Mouse (Mus musculus) erythroblast, adult 5-6 weeks (primary cell): ENCODE data around the gene Rps6kc1. TPM values are rescaled to one million over a fixed set of nuclear protein-coding genes. Genes with fewer than 3 reads are reported as not detected.

Experiments used
- ATAC-seq: replicated peaks from 2 replicates; pipeline ENCODE4 v1.8.0; 2016; ENCODE audit warnings: moderate number of reproducible peaks, mild to moderate bottlenecking, moderate TSS enrichment, inconsistent platforms; ENCODE audit not compliant: poor library complexity, low FRiP score, severe bottlenecking
- total RNA-seq, 2 experiments: library from RNA; stranded (forward) in 1 of 2; stranded (reverse) in 1 of 2; fragments of 150-400 nt in 1 of 2; fragments of 200-764, 138-1000 nt in 1 of 2; gene quantifications; 2 replicates each; pipeline versions ENCODE4 v1.2.3 to v1.2.4; 2015 to 2017; ENCODE audit warnings: low replicate concordance in 2 of 2

Gene Rps6kc1
- total RNA-seq, 2 experiments from 2014 or later, result 0.19 to 4.6 TPM

DNA sequence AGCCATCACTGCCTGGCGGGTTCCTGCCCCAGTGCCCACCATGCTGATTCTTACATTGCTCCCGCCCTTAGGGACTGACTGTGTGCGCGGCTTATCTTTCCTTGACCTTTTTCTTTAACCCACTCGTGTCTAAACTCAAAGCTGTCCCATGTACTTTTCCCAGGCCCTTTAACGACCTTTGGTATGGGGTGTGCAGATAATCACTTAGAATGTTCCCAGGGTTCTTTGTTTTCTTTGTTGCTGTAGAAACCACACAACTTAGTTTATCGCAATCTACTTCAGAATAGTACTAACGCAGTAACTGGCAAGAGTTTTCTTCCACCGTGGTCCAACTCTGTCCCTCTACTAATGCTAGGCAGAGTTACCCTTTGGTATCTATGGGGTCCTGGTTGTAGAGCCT, 135.3 kb downstream of the Rps6kc1 start:
- no peak for ATAC-seq

DNA sequence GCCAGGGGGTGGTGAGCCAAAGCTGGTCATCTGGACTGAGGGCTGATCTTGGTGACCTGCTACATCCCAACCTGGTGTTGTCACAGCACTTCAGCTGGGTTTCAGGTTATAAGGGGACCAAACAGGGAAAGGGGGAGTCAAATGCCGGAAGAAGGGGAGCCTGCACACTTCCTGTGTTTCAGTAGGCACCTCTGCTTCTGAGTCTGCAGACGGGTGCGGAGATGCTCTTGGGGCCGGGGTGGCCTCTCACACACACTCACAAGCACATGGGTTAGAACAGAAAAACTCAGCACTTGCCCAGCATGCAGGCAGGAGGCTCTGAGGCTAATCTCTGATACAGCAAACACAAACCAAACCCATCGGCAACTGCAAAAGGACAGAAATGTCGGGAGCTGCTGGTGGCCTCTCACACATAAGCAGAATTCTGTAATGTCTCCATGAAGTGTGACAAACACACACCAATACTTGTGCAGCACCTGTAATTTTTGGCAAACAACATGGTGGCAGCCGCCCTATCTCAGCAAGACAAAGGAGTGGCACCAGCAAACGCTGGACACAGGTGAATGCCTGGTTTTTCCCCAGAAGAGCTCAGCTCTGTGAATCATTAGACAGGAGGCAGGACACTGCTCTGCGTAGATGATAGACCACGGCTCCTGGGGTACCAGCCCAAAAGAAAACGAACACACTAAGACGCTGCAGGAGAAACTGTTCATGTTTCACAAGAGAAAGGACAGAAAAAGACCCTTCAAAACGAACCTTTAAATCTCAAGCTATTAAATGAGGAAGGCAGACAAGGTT, 139.3 kb downstream of the Rps6kc1 start:
- ATAC-seq, result no peak

DNA sequence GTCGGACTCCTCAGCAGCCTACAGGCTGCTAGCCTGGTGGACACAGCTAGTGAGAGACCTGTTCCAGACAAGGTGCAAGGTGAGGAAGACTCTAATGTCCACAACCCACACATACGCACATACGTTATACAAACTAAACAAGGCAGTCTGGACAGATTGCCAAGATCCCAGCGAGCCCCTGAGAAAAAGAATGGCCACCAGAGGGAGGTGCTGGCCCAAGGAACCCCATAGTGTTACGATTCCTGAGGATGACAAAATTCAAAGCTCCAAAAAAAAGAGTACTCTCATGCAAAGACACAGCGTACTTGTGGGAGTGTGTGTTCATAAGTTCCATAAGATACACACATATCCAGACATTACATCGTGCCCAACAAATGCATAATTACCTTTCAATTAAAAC, 141.8 kb downstream of the Rps6kc1 start:
- no peak for ATAC-seq

DNA sequence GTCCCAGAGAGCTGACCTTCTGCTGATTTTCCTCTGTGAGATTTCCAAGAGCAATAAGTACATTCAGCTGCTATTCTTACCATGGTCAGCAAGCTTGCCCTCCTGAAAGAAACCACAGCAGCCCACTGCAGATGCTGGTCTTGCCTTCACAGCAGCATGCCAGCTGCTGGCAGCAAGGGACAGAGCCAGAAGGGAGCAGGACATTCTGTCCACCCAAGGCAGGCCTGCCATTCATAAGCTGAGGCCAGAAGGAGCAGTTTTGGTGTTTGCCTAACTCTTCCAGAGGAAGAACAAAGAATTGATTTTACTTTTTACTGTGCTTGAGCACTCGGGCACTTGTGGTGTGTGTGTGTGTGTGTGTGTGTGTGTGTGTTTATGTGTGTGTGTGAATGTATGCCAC, 143.3 kb downstream of the Rps6kc1 start:
- no peak for ATAC-seq

DNA sequence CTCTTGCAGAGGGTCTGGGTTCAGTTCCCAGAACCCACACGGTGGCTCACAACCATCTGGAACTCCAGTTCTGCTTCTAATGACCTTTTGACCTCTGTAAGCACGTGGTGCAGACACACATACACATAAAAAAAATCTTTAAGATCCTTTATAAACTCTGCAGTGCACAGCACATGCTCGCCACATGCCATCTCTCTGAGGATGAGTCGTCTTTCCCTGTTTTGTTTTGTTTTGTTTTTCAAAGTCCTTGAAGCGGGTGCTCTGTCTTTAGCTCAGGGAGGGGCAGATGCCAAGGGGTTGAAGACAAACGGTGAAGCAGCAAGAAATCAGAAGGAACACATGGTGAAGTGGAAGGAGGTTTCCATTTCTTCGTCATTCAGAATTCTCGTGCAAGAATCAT, 143.9 kb downstream of the Rps6kc1 start:
- no peak for ATAC-seq

DNA sequence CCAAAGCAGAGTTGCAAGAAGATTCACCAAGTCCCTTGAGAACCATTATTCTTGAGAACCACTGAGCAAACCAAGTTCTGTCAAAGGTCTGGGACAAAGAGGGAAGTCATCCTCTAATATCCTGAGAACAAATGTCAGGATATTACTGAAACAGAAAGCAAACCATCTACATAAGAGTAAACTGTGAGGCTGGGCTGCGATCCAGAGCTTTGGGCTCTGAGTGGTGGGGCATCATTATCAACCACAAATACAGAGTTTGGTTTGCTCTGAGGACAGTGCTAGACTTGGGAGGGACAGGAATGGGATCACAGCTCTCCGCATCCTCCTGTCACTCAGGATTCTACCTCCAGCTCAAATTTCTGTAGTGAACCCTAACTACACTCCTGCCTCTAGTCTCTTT, 144.8 kb downstream of the Rps6kc1 start:
- ATAC-seq, result no peak

DNA sequence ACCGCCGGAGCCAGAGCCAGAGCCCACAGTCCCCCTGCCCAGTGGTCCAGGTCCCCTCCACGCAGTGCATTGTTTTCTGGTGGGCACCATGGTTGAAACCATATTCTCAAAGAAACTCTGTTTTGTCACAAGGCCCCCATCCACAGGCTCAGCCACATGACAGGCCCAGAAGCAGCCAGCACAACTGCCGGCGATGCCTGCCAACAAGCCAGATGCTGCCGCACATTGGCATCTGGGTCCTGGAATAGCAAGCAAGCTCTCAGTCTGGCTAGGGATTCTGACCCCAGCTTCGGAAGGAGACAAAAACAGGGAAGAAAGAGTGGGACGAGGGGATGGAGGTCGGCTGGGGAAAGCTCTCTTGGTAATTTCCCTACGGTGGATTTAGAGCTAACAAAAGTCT, 147.8 kb downstream of the Rps6kc1 start:
- no peak for ATAC-seq

DNA sequence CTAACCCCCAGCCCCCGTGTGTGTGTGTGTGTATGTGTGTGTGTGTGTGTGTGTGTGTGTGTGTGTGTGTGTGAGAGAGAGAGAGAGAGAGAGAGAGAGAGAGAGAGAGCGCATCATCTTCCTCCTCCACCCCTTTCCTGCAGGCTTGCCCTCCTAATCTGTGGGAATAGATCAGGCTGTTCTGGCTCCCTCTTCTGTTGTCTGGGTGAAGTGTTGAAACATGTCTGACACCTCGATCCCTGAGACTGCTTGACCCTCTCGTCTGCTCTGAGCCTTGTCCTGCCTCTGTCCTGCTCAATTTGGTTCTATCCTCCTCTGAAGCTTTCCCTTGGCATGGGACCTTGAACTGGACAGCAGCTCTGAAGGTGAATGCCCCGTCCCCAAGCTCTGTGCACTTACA, 149.8 kb downstream of the Rps6kc1 start:
- no peak for ATAC-seq

DNA sequence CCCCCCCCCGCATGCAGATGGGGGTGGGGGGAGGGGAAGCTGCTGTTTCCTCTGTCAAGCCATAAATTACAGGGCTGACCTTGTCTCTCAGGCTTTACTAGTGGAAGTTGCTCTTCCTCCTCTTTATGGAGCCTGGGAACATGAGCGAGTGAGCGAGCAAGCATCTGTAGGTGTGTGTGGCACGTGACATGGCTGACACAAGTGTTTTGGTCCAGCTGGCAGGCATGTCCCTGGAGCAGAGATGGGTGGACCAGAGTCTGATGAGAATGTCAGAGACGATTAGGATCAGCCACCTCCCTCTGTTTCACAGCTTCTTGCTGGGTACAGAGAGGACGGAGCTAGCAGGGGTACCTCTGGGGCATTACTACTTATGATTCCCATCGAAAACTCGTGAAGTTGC, 153.7 kb downstream of the Rps6kc1 start:
- ATAC-seq, result no peak

DNA sequence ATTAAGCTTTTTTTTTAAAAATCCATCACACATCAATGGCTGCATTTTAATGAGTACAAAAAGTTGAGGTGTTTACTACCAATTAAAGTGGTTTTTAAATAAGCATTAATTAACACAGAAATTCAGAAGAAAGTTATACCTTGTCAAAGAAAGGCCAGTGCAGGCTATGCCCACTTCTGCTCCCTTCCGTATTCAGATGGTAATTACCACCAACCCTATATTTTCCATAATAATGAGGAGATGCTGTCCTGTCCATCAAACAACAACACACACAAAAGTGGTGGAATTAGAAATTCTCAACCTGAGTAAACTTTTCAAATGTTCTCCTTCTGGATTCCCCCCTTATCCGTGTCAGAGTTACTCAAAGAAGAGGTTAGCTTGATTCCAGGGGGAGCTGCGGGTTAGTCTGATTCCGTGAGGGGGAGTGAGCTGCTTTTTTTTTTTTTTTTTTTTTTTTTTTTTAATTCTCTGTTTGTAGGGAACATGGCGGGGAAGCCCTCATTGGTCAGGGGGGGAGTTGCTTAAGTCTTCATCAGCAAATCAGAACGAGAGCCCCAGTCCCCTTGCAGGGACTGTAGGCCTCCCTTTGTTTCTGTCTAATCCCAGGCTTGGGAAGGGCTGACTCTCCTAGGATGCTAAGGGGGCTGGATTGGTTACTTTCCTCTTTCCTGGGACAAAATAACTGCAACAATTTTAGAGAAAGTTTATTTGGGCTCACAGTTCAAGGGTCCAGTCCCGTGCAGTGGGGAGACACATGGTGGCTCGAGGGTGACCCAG, 159.6 kb downstream of the Rps6kc1 start:
- ATAC-seq, result no peak

DNA sequence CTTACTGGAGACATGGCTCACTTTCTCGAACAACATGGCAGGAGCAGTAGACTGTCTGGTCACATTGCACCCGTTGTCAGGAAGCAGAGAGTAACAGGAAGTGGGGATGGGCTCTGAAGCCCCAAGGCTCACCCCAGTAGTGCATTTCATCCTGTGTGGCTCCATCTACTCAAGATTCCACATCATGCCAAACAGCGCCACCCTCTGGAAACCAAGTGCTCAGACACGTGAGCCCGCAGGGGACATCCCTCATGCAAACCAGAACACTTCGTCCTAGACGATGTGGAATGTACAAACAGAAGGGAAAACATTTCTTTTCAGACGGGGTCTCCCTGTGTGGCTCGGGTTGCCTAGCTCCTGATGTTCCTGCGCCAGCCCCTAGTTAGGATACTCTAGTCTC, 162.6 kb downstream of the Rps6kc1 start:
- ATAC-seq, result no peak

DNA sequence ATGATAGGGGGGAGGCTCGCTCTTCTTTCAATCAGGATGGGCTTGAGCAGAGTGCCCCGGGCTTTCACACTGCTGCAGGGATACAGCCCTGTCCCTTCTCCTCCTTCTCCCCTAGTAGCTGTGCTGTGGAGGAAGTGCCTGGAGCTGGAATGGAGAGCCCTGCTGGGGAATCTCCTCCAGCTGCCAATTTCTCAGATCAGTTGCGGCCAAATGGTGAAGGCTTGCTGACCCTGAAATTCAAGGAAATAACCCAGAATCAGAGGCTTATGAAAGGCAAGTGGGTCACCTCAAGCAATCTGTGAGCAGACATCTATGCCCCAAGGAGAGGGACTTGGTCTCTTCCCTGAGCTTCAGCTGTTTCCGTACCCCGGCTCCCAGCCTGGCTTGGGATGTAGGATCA, 170.1 kb downstream of the Rps6kc1 start:
- no peak for ATAC-seq

DNA sequence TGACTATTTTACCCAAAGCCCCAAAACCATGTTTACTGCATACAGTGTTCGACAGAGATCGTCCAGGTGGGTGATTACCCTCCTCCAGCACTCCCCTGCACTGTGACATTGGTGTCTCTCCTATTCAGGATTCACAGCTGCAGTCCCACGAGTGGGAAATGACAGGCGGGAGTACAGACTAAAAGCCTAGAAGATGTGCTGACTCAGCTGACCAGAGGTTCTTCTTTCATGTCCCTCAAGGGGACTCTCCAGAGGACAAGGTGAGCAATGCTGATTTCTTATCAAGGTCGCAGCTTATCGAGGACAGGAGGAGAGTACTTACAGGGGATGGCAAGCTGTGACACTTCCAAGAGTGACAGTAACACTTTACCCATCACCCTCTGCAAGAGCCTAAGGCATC, 178.8 kb downstream of the Rps6kc1 start:
- ATAC-seq, result no peak

DNA sequence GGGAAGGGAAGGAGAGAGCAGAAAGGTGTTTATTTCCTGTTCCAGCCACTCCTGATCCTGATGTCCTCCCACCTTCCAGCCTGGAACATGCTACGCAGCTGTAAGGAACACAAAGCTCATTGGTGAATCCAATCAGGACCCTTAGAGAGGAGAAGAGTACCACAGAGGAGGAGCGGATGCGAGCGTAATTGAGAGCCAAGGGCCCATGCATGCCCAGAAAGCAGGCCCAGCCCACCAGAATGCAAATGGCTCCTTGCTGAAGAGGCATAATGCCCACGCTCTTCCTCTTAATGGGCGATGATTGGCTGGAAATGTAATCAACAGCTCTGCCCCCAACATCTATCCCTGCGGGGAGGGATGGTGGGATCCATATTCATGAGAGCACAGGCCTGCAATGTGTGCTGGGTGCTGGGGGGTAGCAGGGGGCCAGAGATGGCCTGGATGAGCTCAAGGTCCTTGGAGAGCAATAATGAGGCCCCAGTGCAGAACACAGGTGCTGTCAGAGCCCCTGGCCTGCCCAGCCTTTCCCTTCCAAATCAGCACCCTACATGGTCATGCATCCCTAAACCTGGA, 182.0 kb downstream of the Rps6kc1 start:
- ATAC-seq, result no peak

DNA sequence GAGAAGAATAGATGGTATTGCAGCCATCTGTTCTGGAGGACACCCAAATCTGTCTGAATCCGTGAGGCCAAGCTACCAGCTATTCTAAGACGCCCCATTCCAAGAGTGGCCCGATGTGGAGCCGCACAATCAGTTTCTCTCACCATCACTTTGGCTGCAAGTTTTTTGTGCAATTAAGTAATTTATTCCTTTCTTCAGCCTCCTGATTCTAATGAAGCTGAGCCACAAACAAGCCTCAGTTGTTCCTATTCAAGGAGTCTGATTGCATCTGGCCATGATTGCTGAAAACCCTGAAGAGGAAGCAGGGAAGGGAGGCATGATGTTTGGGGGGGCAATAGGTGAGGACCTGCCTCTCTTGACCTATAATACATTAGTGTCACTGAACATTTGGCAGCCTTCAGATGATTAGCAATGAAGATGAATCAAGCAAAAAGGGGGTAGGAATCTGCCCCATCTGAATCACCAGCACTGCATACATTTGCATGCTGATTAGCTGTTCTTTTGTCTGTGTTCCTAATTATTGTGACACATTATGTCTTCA, 183.4 kb downstream of the Rps6kc1 start:
- ATAC-seq, result no peak

DNA sequence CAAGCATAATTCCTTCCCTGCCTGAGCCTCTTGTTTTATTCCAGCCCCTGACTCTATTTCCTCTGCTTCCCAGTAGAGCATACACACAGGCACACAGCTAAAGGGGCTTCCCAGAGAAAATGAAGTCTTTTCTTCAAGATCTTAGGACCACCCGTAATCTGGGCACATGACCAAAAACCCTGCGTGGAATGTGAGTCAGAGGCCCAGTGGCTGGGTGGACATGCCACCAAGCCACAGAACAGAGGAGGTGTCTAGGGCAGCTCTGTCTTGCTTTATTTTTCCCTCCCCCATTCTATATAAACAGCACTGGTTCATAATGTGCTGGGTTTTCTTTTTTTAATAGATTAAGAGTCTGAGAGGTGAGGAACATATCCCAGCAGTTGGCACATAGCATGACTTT, 184.2 kb downstream of the Rps6kc1 start:
- no peak for ATAC-seq

DNA sequence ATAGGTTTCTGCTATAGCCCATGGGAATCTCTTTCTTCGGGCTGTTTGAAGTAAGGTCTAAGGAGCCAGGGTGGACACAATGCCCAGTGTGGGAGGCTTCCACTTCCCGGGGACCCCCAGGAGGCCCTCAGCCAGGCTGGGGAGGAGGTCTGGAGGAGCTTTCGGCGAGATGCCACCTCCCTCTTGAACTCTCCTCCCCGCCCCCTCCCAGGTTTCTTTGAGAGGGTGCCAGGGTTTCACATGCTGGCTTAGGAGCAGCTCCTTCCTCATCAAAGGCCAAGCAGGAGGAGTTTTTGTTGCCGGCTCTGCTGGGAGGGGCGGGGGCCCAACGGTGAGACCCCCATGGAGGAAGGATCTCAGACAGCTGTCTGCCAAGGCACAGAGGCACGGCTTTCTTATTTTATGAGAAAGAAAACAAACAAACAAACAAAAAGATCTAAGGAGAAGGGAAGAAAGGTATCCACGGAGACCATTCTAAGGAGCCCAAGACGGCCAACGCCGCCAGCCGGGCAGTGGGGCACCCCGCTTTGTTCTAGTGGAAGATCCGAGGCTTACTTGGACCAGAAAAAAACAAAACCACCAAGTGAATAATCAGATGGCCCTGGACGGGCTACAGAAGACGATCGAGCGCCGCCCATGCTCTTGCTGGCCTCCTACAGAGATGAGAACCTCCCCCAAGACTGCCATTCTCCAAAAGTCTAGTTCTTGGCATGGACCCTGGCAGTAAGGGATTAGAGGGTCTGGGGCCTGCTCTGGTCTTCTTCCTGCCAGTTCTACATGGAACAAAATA, 186.8 kb downstream of the Rps6kc1 start:
- no peak for ATAC-seq

DNA sequence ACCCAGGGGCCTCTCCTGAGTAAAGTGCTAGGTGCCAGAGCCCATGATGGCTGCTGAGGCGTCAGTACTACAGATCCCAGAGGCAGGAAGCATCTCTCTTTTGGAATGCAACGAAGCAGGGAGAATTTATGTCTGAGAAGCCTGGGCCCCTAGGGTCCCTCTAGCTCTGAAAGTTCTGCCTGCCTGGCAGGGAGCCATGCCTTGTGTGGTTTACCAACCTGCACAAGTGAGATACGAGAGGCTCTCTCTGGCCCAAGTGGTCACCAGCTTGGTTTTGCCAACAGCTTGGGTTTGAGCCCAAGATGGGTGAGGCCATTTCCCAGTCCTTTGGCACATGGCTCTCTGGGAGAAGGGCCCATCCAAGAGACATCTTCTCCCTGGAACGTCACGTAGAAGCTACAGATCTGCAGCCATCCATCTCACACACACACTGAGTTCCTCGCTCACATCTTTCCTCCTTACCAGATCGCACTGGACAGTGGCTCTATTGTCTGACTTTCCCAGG, 187.6 kb downstream of the Rps6kc1 start:
- ATAC-seq, result no peak

DNA sequence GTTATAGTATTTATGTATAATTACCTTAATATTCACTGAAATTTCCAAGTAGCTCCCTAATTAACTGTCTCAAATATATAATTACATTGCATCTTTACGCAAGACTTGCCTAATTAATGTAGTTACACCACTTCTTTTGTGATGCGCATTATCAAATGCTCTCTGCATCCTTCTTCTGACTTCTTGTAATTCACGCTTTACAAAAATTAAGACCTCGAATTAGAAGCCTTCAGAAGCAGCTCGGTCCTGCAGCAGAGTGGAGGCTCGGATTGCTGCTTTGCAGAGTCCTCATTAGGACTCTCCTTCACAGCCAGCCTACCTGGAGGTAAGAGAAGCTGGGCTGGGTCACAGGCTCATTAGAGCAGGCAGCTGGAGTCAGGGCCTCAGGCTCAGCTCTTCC, 197.7 kb downstream of the Rps6kc1 start:
- no peak for ATAC-seq

DNA sequence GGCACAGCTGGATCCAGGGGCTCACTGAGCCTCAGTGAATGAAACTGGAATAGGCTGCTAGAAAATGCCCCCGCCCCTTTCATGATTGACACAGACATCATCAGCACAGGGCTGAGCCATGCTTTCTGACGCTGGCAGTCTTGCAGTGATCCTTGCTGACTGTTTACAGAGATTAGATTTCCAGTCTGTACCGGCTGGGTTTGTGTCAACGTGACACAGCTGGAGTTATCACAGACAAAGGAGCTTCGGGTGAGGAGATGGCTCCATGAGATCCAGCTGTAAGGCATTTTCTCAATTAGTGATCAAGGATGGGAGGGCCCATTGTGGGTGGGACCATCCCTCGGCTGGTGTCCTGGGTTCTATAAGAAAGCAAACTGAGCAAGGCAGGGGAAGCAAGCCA, 214.0 kb downstream of the Rps6kc1 start:
- no peak for ATAC-seq
